Mouse (Mus musculus) neural tube, embryonic 15.5 days (tissue): ENCODE data around the gene C1qtnf2. TPM values are rescaled to one million over a fixed set of nuclear protein-coding genes. Genes with fewer than 3 reads are reported as not detected.

ENCODE experiments used
- ATAC-seq: fragments of 200-750 bp; cut with Nextera tagmentation; 2 replicates; pipeline ENCODE4 v1.8.0; 2017; ENCODE audit warnings: mild to moderate bottlenecking, moderate TSS enrichment, moderate library complexity; ENCODE audit not compliant: low FRiP score
- H3K27ac ChIP-seq: fragments of 300-500 bp; sonication (generic); replicated peaks from 2 replicates; pipeline ENCODE4 v1.5.1; 2015; ENCODE audit warnings: mild to moderate bottlenecking, inconsistent platforms
- H3K27me3 ChIP-seq: fragments of 300-500 bp; sonication (generic); replicated peaks from 2 replicates; pipeline ENCODE4 v1.6.1; 2015; ENCODE audit warnings: inconsistent platforms
- H3K36me3 ChIP-seq: fragments of 300-500 bp; sonication (generic); 2 replicates; pipeline ENCODE4 v1.6.1; 2015; ENCODE audit warnings: inconsistent platforms
- H3K4me1 ChIP-seq: fragments of 300-500 bp; sonication (generic); 2 replicates; pipeline ENCODE4 v1.6.1; 2015; ENCODE audit warnings: inconsistent platforms
- H3K4me2 ChIP-seq: fragments of 300-500 bp; sonication (generic); 2 replicates; pipeline ENCODE4 v1.6.1; 2015; ENCODE audit warnings: inconsistent platforms, mild to moderate bottlenecking, moderate library complexity
- H3K4me3 ChIP-seq: fragments of 300-500 bp; sonication (generic); replicated peaks from 2 replicates; pipeline ENCODE4 v1.5.1; 2015; ENCODE audit warnings: mild to moderate bottlenecking, inconsistent platforms
- H3K9ac ChIP-seq: fragments of 300-500 bp; sonication (generic); replicated peaks from 2 replicates; pipeline ENCODE4 v1.6.1; 2015; ENCODE audit warnings: mild to moderate bottlenecking, inconsistent platforms
- H3K9me3 ChIP-seq: fragments of 300-500 bp; sonication (generic); replicated peaks from 2 replicates; pipeline ENCODE4 v1.6.1; 2016; ENCODE audit warnings: inconsistent platforms
- WGBS: fragments of 180-500 bp; shearing (Covaris S2); methylation state at CpG from one replicate; pipeline ENCODE4 v1.1.7; 2015; ENCODE audit warnings: mixed read lengths; 5-methylcytosine and 5-hydroxymethylcytosine counted together
- polyA plus RNA-seq: library from polyadenylated mRNA; unstranded; fragments of >200 nt; fragmentation: Nextera tagmentation; extraction: Ambion mirVana; gene quantifications from 2 replicates; pipeline ENCODE4 v1.2.1, GENCODE M21; 2015

C1qtnf2 gene
- polyA plus RNA-seq, 1 experiment from 2014 or later: 12.6 TPM

- Histone ChIP-seq H3K36me3 (no peaks in the 10 kb centered on the region), H3K4me2 (no peak overlapping the region), H3K27ac (no peak overlapping the region), H3K9ac (no peak overlapping the region), H3K4me3 (no peak overlapping the region), H3K9me3 (no peaks in the 10 kb centered on the region), H3K4me1 (peaks cover 12% of the 10 kb centered on the region; the same call in 1 of the 2 replicates), H3K27me3 (no peaks in the 10 kb centered on the region)
- no peak for ATAC-seq
- 40% methylated on average over 11 of the region's 11 CpGs for WGBS
Observed at GRCm38 (mm10) chr11:43484652-43485051, 10.6 kb downstream of the C1qtnf2 start.

GRCm38 (mm10) chr11:43485855-43486254, 11.8 kb downstream of the C1qtnf2 start:
- Histone ChIP-seq H3K36me3 (no peaks in the 10 kb centered on the region), H3K9ac (no peak overlapping the region), H3K27me3 (no peaks in the 10 kb centered on the region), H3K9me3 (no peaks in the 10 kb centered on the region), H3K27ac (no peak overlapping the region), H3K4me2 (no peak overlapping the region), H3K4me3 (no peak overlapping the region), H3K4me1 (peaks cover 12% of the 10 kb centered on the region; the same call in 1 of the 2 replicates)
- ATAC-seq: no peak
- WGBS: 88% methylated on average over 9 of the region's 9 CpGs

GRCm38 (mm10) chr11:43492663-43493062, 18.6 kb downstream of the C1qtnf2 start:
- no peak overlapping the region for H3K27ac ChIP-seq
- no peak overlapping the region for H3K4me2 ChIP-seq
- no peaks in the 10 kb centered on the region for H3K9me3 ChIP-seq
- peaks cover 12% of the 10 kb centered on the region; the same call in 1 of the 2 replicates for H3K4me1 ChIP-seq
- H3K36me3 ChIP-seq: no peaks in the 10 kb centered on the region
- ATAC-seq: 0 out of 2 replicates have a peak, but pooled peaks have one; percentile 12
- H3K9ac ChIP-seq: no peak overlapping the region
- no peaks in the 10 kb centered on the region for H3K27me3 ChIP-seq
- 29% methylated on average over 7 of the region's 7 CpGs for WGBS
- no peak overlapping the region for H3K4me3 ChIP-seq

DNA sequence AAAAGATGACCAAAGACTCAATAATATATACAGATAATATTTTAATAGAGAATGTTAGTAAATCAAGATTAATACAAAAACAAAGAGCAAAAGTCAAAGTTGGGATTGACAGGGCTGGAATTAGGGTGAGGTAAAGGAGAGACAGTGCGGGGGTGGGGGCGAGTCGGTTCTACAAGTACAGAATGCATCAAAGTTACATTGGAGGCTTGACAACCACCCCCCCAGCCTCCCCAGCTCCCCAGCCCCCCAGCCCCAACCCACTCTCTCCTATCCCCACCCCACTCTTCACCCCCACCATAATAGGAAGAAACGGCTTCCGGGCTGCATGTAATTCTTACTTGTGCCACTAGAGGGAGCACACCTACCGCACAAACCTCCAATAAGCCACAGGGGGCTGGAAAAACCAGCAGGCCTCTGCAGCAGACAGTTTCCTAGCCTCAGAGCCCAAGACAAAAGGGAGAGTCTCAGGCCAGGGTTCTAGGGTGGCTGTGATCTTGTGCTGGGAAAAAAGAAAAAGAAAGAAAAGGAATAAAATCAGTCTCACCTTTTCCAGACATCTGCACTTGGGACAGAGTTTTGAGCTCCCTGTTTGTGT, 19.8 kb downstream of the C1qtnf2 start:
- Histone ChIP-seq H3K4me3 (no peak overlapping the region), H3K27me3 (no peaks in the 10 kb centered on the region), H3K4me1 (peaks cover 12% of the 10 kb centered on the region; the same call in 1 of the 2 replicates), H3K4me2 (no peak overlapping the region), H3K9me3 (no peaks in the 10 kb centered on the region), H3K36me3 (no peaks in the 10 kb centered on the region), H3K27ac (no peak overlapping the region), H3K9ac (no peak overlapping the region)
- WGBS: 23% methylated on average over 6 of the region's 6 CpGs
- peak; percentile 86 for ATAC-seq

GRCm38 (mm10) chr11:43495037-43495436, 21.0 kb downstream of the C1qtnf2 start:
- WGBS: 52% methylated on average over 8 of the region's 8 CpGs
- H3K9me3 ChIP-seq: no peaks in the 10 kb centered on the region

DNA sequence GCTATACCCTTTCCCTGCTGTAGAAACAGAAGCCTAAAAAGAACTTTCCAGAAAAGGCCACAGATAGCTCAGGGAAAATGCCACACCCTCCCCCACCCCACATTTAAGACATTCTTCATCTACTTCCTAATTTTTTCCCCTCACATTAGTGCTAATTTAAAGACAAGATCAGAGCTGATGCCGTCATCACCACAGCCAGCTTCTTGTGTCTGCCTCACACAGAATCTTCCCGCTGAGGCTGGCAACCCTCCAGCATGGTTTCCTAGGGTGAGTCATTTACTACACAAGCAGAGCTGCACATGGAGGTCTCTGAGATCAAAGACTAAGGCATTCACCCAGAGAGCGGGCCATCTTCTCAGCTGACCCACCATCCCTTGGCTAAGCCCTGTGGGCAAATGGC, 21.5 kb downstream of the C1qtnf2 start:
- Histone ChIP-seq H3K4me3 (no peak overlapping the region), H3K4me2 (no peak overlapping the region), H3K4me1 (peaks cover 12% of the 10 kb centered on the region; the same call in 1 of the 2 replicates), H3K9ac (no peak overlapping the region), H3K36me3 (no peaks in the 10 kb centered on the region), H3K27me3 (no peaks in the 10 kb centered on the region), H3K9me3 (no peaks in the 10 kb centered on the region), H3K27ac (no peak overlapping the region)
- no peak for ATAC-seq
- WGBS: 41% methylated on average over 3 of the region's 3 CpGs

More at GRCm38 (mm10) chr11:43495037-43495436, 21.0 kb downstream of the C1qtnf2 start:
- peaks cover 12% of the 10 kb centered on the region; the same call in 1 of the 2 replicates for H3K4me1 ChIP-seq
- H3K27me3 ChIP-seq: no peaks in the 10 kb centered on the region
- H3K36me3 ChIP-seq: no peaks in the 10 kb centered on the region
- H3K4me3 ChIP-seq: no peak overlapping the region
- no peak overlapping the region for H3K4me2 ChIP-seq
- no peak overlapping the region for H3K27ac ChIP-seq
- no peak overlapping the region for H3K9ac ChIP-seq
- ATAC-seq: no peak

DNA sequence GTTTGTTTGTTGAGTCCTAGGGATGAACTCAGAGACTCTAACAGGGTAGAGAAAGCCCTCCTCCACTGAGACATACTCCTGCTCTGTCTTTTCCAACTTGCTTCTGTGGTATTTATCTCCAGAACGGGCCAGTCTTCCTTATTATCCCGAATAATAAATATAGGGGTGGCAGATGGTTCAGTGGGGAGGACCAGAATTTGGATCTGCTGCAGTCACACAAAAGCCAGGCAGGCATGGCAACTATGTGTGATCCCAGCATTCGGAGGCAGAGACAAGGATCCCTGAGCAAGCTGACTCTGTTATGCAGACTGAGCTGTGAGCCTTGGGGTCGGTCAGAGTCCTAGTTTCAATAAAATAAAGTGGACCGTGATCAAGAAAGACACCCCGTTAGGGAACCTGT, 27.2 kb downstream of the C1qtnf2 start:
- Histone ChIP-seq H3K4me1 (no peaks in the 10 kb centered on the region), H3K27ac (no peak overlapping the region), H3K4me3 (no peak overlapping the region), H3K27me3 (no peaks in the 10 kb centered on the region), H3K9me3 (no peaks in the 10 kb centered on the region), H3K9ac (no peak overlapping the region), H3K4me2 (no peak overlapping the region), H3K36me3 (no peaks in the 10 kb centered on the region)
- ATAC-seq: no peak
- WGBS: 83% methylated on average over 6 of the region's 6 CpGs

GRCm38 (mm10) chr11:43505188-43505587, 31.1 kb downstream of the C1qtnf2 start:
- Histone ChIP-seq H3K9me3 (no peaks in the 10 kb centered on the region), H3K36me3 (no peaks in the 10 kb centered on the region), H3K4me2 (no peak overlapping the region), H3K9ac (no peak overlapping the region), H3K4me3 (no peak overlapping the region), H3K27ac (no peak overlapping the region; the same call in 1 of the 2 replicates), H3K27me3 (no peaks in the 10 kb centered on the region), H3K4me1 (no peaks in the 10 kb centered on the region)
- WGBS: 76% methylated on average over 7 of the region's 7 CpGs
- ATAC-seq: no peak

GRCm38 (mm10) chr11:43507976-43508375, 33.9 kb downstream of the C1qtnf2 start:
- ATAC-seq: no peak
- Histone ChIP-seq H3K27ac (no peak overlapping the region), H3K9ac (no peak overlapping the region), H3K4me2 (no peak overlapping the region), H3K36me3 (no peaks in the 10 kb centered on the region), H3K4me1 (no peaks in the 10 kb centered on the region), H3K9me3 (no peaks in the 10 kb centered on the region), H3K27me3 (no peaks in the 10 kb centered on the region), H3K4me3 (no peak overlapping the region)
- WGBS: 86% methylated on average over 6 of the region's 6 CpGs

- H3K27ac ChIP-seq: no peak overlapping the region
- no peak overlapping the region for H3K4me2 ChIP-seq
- no peak for ATAC-seq
- no peaks in the 10 kb centered on the region for H3K27me3 ChIP-seq
- H3K4me1 ChIP-seq: no peaks in the 10 kb centered on the region
- H3K36me3 ChIP-seq: no peaks in the 10 kb centered on the region
- no peaks in the 10 kb centered on the region for H3K9me3 ChIP-seq
- no peak overlapping the region for H3K4me3 ChIP-seq
- 93% methylated on average over 5 of the region's 5 CpGs for WGBS
- H3K9ac ChIP-seq: no peak overlapping the region
Observed at GRCm38 (mm10) chr11:43509878-43510277, 35.8 kb downstream of the C1qtnf2 start.

GRCm38 (mm10) chr11:43512661-43513190, 38.6 kb downstream of the C1qtnf2 start:
- no peak for ATAC-seq

GRCm38 (mm10) chr11:43516344-43517021, 42.4 kb downstream of the C1qtnf2 start:
- no peaks in the 10 kb centered on the region for H3K4me1 ChIP-seq
- ATAC-seq: no peak
- no peaks in the 10 kb centered on the region for H3K9me3 ChIP-seq
- H3K27me3 ChIP-seq: no peaks in the 10 kb centered on the region
- no peak overlapping the region for H3K9ac ChIP-seq
- whole genome bisulfite sequencing: 33% methylated on average over 8 of the region's 8 CpGs
- H3K4me2 ChIP-seq: no peak overlapping the region
- no peak overlapping the region for H3K4me3 ChIP-seq
- no peaks in the 10 kb centered on the region for H3K36me3 ChIP-seq
- H3K27ac ChIP-seq: no peak overlapping the region

More at GRCm38 (mm10) chr11:43512661-43513190, 38.6 kb downstream of the C1qtnf2 start:
- H3K4me1 ChIP-seq: no peaks in the 10 kb centered on the region
- 72% methylated on average over 2 of the region's 2 CpGs for WGBS
- H3K4me3 ChIP-seq: no peak overlapping the region
- no peaks in the 10 kb centered on the region for H3K27me3 ChIP-seq
- H3K9me3 ChIP-seq: no peaks in the 10 kb centered on the region
- no peaks in the 10 kb centered on the region for H3K36me3 ChIP-seq
- H3K9ac ChIP-seq: no peak overlapping the region
- H3K27ac ChIP-seq: no peak overlapping the region
- H3K4me2 ChIP-seq: no peak overlapping the region
